Mouse (Mus musculus) megakaryocyte progenitor cell, adult 5-6 weeks (primary cell): Measurements from ENCODE around the gene Prss16. TPM values are rescaled to one million over a fixed set of nuclear protein-coding genes. Genes with fewer than 3 reads are reported as not detected.

Experiments
- ATAC-seq: replicated peaks from 2 replicates; pipeline ENCODE4 v1.8.0; 2016; ENCODE audit warnings: mild to moderate bottlenecking, moderate TSS enrichment, inconsistent platforms; ENCODE audit not compliant: poor library complexity
- total RNA-seq, 2 experiments: library from RNA; stranded (forward) in 1 of 2; stranded (reverse) in 1 of 2; fragments of 157-497, 149-512 nt in 1 of 2; fragments of 200-1000 nt in 1 of 2; gene quantifications; 2 replicates each; pipeline versions ENCODE4 v1.2.3 to v1.2.4; 2015 to 2017

Prss16 gene
- total RNA-seq, 2 experiments from 2014 or later = 11.4 to 17.0 TPM

- ATAC-seq = peak; percentile 71
These were observed 34.6 kb downstream of the Prss16 start for GRCm38 (mm10) chr13:21974726-21975473.

- peak; percentile 91 for ATAC-seq
These were observed 35.3 kb downstream of the Prss16 start for GRCm38 (mm10) chr13:21974221-21974725.

DNA sequence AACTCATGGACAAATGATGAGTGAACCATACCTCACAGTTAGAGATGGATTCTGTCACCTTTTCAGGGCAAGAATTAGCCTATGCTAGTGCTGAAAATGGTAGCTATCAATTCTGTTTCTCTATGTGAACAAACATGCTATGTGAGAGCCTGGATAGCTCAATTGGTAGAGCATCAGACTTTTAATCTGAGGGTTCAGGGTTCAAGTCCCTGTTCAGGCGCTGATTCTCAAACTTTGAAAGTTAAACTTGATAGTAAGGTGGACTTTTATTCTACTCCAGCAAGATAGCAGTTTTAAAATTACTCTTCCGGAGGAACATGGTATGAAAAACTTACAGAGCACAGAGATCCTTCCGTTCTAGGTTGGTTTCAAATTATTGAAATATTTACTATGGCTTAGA is 37.9 kb downstream of the Prss16 start:
- no peak for ATAC-seq

DNA sequence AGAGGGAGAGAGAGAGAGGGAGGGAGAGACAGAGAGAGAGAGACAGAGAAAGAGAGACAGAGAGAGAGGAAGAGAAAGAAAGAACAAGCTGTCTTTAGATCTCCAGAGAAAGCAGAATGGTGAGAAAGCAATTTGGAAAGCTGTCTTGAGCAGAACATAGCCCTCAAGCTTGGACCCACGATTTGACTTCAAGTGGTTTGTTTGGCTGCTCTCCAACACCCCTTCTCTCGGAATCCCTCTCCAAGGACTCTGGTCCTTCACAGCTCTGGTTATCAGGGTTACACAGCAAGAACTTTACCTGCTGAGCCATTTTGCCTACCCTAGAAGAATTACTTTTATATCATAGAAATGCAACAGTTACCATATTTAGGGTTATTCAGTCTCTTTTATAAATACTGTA is 39.7 kb downstream of the Prss16 start:
- no peak for ATAC-seq

DNA sequence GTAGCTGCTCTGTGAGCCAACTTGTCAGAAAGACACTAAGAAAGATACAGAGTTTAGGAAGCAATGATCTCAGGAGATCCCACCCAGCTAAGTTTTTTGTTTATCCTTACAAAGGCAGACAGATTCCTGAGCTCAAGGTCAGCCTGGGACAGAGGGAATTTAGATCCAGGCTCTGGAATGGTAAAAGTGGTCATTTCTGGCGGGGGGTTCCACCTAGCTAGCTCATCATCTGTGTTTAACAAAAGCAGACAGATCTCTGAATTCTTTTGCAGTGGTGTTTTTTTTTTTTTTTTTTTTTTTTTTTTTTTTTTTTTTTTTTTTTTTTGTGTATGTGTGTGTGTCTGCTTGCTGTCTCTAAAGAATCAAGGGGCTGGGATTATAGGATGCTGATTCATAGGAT is 40.3 kb downstream of the Prss16 start:
- no peak for ATAC-seq

Other genes with a start within 250 kb of the Prss16 start
- gene Hist1h1b, start 229.1 kb downstream of the Prss16 start, total RNA-seq (2015) = 614 and 670 TPM in 2 replicates
- gene Hist1h1b, start 229.1 kb downstream of the Prss16 start, total RNA-seq (2017) = 1,549 and 1,625 TPM in 2 replicates
- 244 and 246 TPM in 2 replicates for gene Hist1h3i, start 226.4 kb downstream of the Prss16 start, total RNA-seq (2015)
- 294 and 383 TPM in 2 replicates for gene Hist1h3i, start 226.4 kb downstream of the Prss16 start, total RNA-seq (2017)
- 1.2 and 2.1 TPM in 2 replicates for gene Hist1h2an, start 222.5 kb downstream of the Prss16 start, total RNA-seq (2015)
- 859 and 860 TPM in 2 replicates for gene Hist1h2an, start 222.5 kb downstream of the Prss16 start, total RNA-seq (2017)
- gene Hist1h2bp, start 222.3 kb downstream of the Prss16 start, total RNA-seq (2015) = 10.4 and 19.9 TPM in 2 replicates
- gene Hist1h2bp, start 222.3 kb downstream of the Prss16 start, total RNA-seq (2017) = 37.0 and 43.7 TPM in 2 replicates
- gene Hist1h2bq, start 199.5 kb downstream of the Prss16 start, total RNA-seq (2015) = 394 and 411 TPM in 2 replicates
- gene Hist1h2bq, start 199.5 kb downstream of the Prss16 start, total RNA-seq (2017) = 220 and 363 TPM in 2 replicates
- 115 and 180 TPM in 2 replicates for gene Hist1h2ao, start 199.3 kb downstream of the Prss16 start, total RNA-seq (2015)
- 633 TPM in 1 of 2 replicates, not detected in the other for gene Hist1h2ao, start 199.3 kb downstream of the Prss16 start, total RNA-seq (2017)
- gene Hist1h4m, start 198.0 kb downstream of the Prss16 start, total RNA-seq (2015) = 53.3 and 56.3 TPM in 2 replicates
- 2,437 and 3,070 TPM in 2 replicates for gene Hist1h4m, start 198.0 kb downstream of the Prss16 start, total RNA-seq (2017)
- gene Hist1h4n, start 177.5 kb downstream of the Prss16 start, total RNA-seq (2015) = 48.7 and 53.0 TPM in 2 replicates
- gene Hist1h4n, start 177.5 kb downstream of the Prss16 start, total RNA-seq (2017) = 1,698 and 2,087 TPM in 2 replicates
- 93.0 and 127 TPM in 2 replicates for gene Hist1h2ap, start 176.2 kb downstream of the Prss16 start, total RNA-seq (2015)
- 3,573 and 4,575 TPM in 2 replicates for gene Hist1h2ap, start 176.2 kb downstream of the Prss16 start, total RNA-seq (2017)
- 378 and 381 TPM in 2 replicates for gene Hist1h2br, start 176.0 kb downstream of the Prss16 start, total RNA-seq (2015)
- 447 and 545 TPM in 2 replicates for gene Hist1h2br, start 176.0 kb downstream of the Prss16 start, total RNA-seq (2017)
- gene Zfp184, start 64.6 kb downstream of the Prss16 start, total RNA-seq (2015) = 13.3 and 16.1 TPM in 2 replicates
- 9.2 and 15.1 TPM in 2 replicates for gene Zfp184, start 64.6 kb downstream of the Prss16 start, total RNA-seq (2017)
- 0.05 and 0.25 TPM in 2 replicates for gene Pom121l2, start 28.5 kb downstream of the Prss16 start, total RNA-seq (2015)
- gene Pom121l2, start 28.5 kb downstream of the Prss16 start, total RNA-seq (2017) = 0.10 TPM in 1 of 2 replicates, not detected in the other
- 1.9 and 2.2 TPM in 2 replicates for gene Hist1h2ah, start 25.8 kb upstream of the Prss16 start, total RNA-seq (2015)
- gene Hist1h2ah, start 25.8 kb upstream of the Prss16 start, total RNA-seq (2017) = 923 and 1,838 TPM in 2 replicates
- gene Hist1h2bk, start 26.1 kb upstream of the Prss16 start, total RNA-seq (2015) = 65.4 and 83.1 TPM in 2 replicates
- 1,827 and 2,239 TPM in 2 replicates for gene Hist1h2bk, start 26.1 kb upstream of the Prss16 start, total RNA-seq (2017)
- gene Hist1h4i, start 31.6 kb upstream of the Prss16 start, total RNA-seq (2015) = 38.4 and 42.3 TPM in 2 replicates
- gene Hist1h4i, start 31.6 kb upstream of the Prss16 start, total RNA-seq (2017) = 83.0 and 89.0 TPM in 2 replicates
- 21.6 and 36.7 TPM in 2 replicates for gene Hist1h2ag, start 33.2 kb upstream of the Prss16 start, total RNA-seq (2015)
- 1,156 and 1,370 TPM in 2 replicates for gene Hist1h2ag, start 33.2 kb upstream of the Prss16 start, total RNA-seq (2017)
- gene Hist1h2bj, start 33.5 kb upstream of the Prss16 start, total RNA-seq (2015) = 66.7 and 68.0 TPM in 2 replicates
- gene Hist1h2bj, start 33.5 kb upstream of the Prss16 start, total RNA-seq (2017) = 642 and 843 TPM in 2 replicates
- gene Vmn1r188, start 74.7 kb upstream of the Prss16 start, total RNA-seq (2015) = not detected in 2 replicates
- gene Vmn1r188, start 74.7 kb upstream of the Prss16 start, total RNA-seq (2017) = not detected in 2 replicates
- not detected in 2 replicates for gene Vmn1r189, start 96.1 kb upstream of the Prss16 start, total RNA-seq (2015)
- not detected in 2 replicates for gene Vmn1r189, start 96.1 kb upstream of the Prss16 start, total RNA-seq (2017)
- not detected in 2 replicates for gene Vmn1r191, start 174.2 kb upstream of the Prss16 start, total RNA-seq (2015)
- gene Vmn1r191, start 174.2 kb upstream of the Prss16 start, total RNA-seq (2017) = not detected in 2 replicates
- gene Vmn1r192, start 181.4 kb upstream of the Prss16 start, total RNA-seq (2015) = not detected in 2 replicates
- gene Vmn1r192, start 181.4 kb upstream of the Prss16 start, total RNA-seq (2017) = not detected in 2 replicates
- not detected in 2 replicates for gene Vmn1r193, start 213.4 kb upstream of the Prss16 start, total RNA-seq (2015)
- gene Vmn1r193, start 213.4 kb upstream of the Prss16 start, total RNA-seq (2017) = not detected in 2 replicates
- not detected in 2 replicates for gene Vmn1r194, start 234.5 kb upstream of the Prss16 start, total RNA-seq (2015)
- gene Vmn1r194, start 234.5 kb upstream of the Prss16 start, total RNA-seq (2017) = not detected in 2 replicates